Mouse (Mus musculus) kidney, postnatal 0 days (tissue): ENCODE measurements around the gene Cep170. TPM values are rescaled to one million over a fixed set of nuclear protein-coding genes. Genes with fewer than 3 reads are reported as not detected.
A peak's percentile ranks its signal among the peaks of the same experiment; 100 is the strongest.
"Not testable (repeated sequence)": the region's sequence is repeated elsewhere in the genome, so short reads cannot be mapped to it uniquely, and the experiment has no call there.

Source experiments
- ATAC-seq: fragments of 200-750 bp; cut with Nextera tagmentation; replicated peaks from 2 replicates; pipeline ENCODE4 v1.8.0; 2017; ENCODE audit warnings: low read depth, moderate number of reproducible peaks, moderate TSS enrichment, moderate library complexity; ENCODE audit not compliant: low FRiP score
- DNase-seq: peaks from one replicate; pipeline ENCODE4 v3.0.0-alpha.2; 2016; ENCODE audit warnings: low spot score
- H3K27ac ChIP-seq: fragments of 300-500 bp; sonication (generic); 2 replicates; pipeline ENCODE4 v1.5.1; 2014; ENCODE audit warnings: mild to moderate bottlenecking
- H3K27me3 ChIP-seq: fragments of 300-500 bp; sonication (generic); 2 replicates; pipeline ENCODE4 v1.6.1; 2014; ENCODE audit warnings: low read length, mixed read lengths; ENCODE audit not compliant: insufficient read depth
- H3K36me3 ChIP-seq: fragments of 300-500 bp; sonication (generic); 2 replicates; pipeline ENCODE4 v1.6.1; 2014; ENCODE audit warnings: low read length, mixed read lengths; ENCODE audit not compliant: insufficient read depth
- H3K4me1 ChIP-seq: fragments of 300-500 bp; sonication (generic); replicated peaks from 2 replicates; pipeline ENCODE4 v1.6.1; 2014; ENCODE audit warnings: antibody characterized with exemption, low read length, mixed read lengths; ENCODE audit not compliant: insufficient read depth
- H3K4me2 ChIP-seq: fragments of 300-500 bp; sonication (generic); 2 replicates; pipeline ENCODE4 v1.6.1; 2014; ENCODE audit warnings: mild to moderate bottlenecking, low read length, moderate library complexity, mixed read lengths
- H3K4me3 ChIP-seq: fragments of 300-500 bp; sonication (generic); replicated peaks from 2 replicates; pipeline ENCODE4 v1.5.1; 2014; ENCODE audit warnings: low read depth, low read length
- H3K9ac ChIP-seq: fragments of 300-500 bp; sonication (generic); 2 replicates; pipeline ENCODE4 v1.6.1; 2014; ENCODE audit warnings: low read depth, low read length
- H3K9me3 ChIP-seq: fragments of 300-500 bp; sonication (generic); replicated peaks from 2 replicates; pipeline ENCODE4 v1.6.1; 2016; ENCODE audit warnings: low read length, inconsistent platforms, mixed read lengths
- CTCF ChIP-seq: IDR thresholded peaks from 2 replicates; pipeline ENCODE4 v1.5.1; 2016; ENCODE audit warnings: antibody characterized with exemption, low read depth, mild to moderate bottlenecking, moderate library complexity
- WGBS: fragments of 180-500 bp; shearing (Covaris S2); extraction: QIAGEN DNeasy Blood & Tissue Kit; methylation state at CpG from one replicate; pipeline ENCODE4 v1.1.7; 2014; 5-methylcytosine and 5-hydroxymethylcytosine counted together
- polyA plus RNA-seq: library from polyadenylated mRNA; unstranded; fragments of >200 nt; fragmentation: Nextera tagmentation; extraction: Ambion mirVana; gene quantifications from 2 replicates; pipeline ENCODE4 v1.2.1, GENCODE M21; 2015

The Cep170 gene
- polyA plus RNA-seq, 1 experiment from 2014 or later, result 11.9 TPM

- Histone ChIP-seq H3K9me3 (no peaks in the 10 kb centered on the region), H3K9ac (no peak overlapping the region), H3K4me1 (no peaks in the 10 kb centered on the region), H3K36me3 (peaks cover 10% of the 10 kb centered on the region; the same call in 1 of the 2 replicates), H3K4me2 (no peak overlapping the region), H3K27me3 (no peaks in the 10 kb centered on the region), H3K27ac (no peak overlapping the region), H3K4me3 (no peak overlapping the region)
- TF ChIP-seq CTCF, result no peak
- WGBS, result 81% methylated on average over 10 of the region's 10 CpGs
- no peak for ATAC-seq
- DNase-seq, result no peak
These were observed 33.4 kb upstream of the Cep170 start for GRCm38 (mm10) chr1:176847118-176847859.

- Histone ChIP-seq H3K4me1 (no peaks in the 10 kb centered on the region), H3K4me3 (no peak overlapping the region), H3K36me3 (peaks cover 10% of the 10 kb centered on the region; the same call in 1 of the 2 replicates), H3K9me3 (no peaks in the 10 kb centered on the region), H3K9ac (no peak overlapping the region), H3K27me3 (no peaks in the 10 kb centered on the region), H3K4me2 (no peak overlapping the region), H3K27ac (no peak overlapping the region)
- TF ChIP-seq CTCF, result no peak
- ATAC-seq (no peak), DNase-seq (no peak)
- WGBS, result 84% methylated on average over 17 of the region's 17 CpGs
These were observed 31.5 kb upstream of the Cep170 start for GRCm38 (mm10) chr1:176845082-176845977.

- not testable (repeated sequence) for H3K27me3 ChIP-seq, H3K27ac ChIP-seq, DNase-seq, H3K4me3 ChIP-seq, H3K4me2 ChIP-seq, H3K9me3 ChIP-seq, H3K36me3 ChIP-seq, H3K4me1 ChIP-seq, H3K9ac ChIP-seq, ATAC-seq
- WGBS, result 61% methylated on average over 7 of the region's 7 CpGs
These were observed 22.7 kb upstream of the Cep170 start for GRCm38 (mm10) chr1:176836562-176836961.

GRCm38 (mm10) chr1:176835501-176836294 is 21.8 kb upstream of the Cep170 start:
- DNase-seq, result no peak
- H3K27me3 ChIP-seq, result no peaks in the 10 kb centered on the region

GRCm38 (mm10) chr1:176834880-176835279 is 21.0 kb upstream of the Cep170 start:
- H3K36me3 ChIP-seq, result no peaks in the 10 kb centered on the region
- H3K27me3 ChIP-seq, result no peaks in the 10 kb centered on the region
- no peak for TF ChIP-seq CTCF
- 74% methylated on average over 6 of the region's 6 CpGs for WGBS
- DNase-seq, result no peak
- no peaks in the 10 kb centered on the region for H3K4me1 ChIP-seq
- no peak overlapping the region for H3K27ac ChIP-seq
- no peaks in the 10 kb centered on the region for H3K9me3 ChIP-seq
- H3K4me2 ChIP-seq, result peak overlapping the region; percentile 77; the same call in 1 of the 2 replicates
- no peak overlapping the region for H3K9ac ChIP-seq
- H3K4me3 ChIP-seq, result no peak overlapping the region
- ATAC-seq, result no peak

More at GRCm38 (mm10) chr1:176835501-176836294, 21.8 kb upstream of the Cep170 start:
- Histone ChIP-seq H3K4me1 (no peaks in the 10 kb centered on the region), H3K27ac (no peak overlapping the region), H3K36me3 (no peaks in the 10 kb centered on the region), H3K4me3 (peak overlapping the region; percentile 35), H3K9me3 (no peaks in the 10 kb centered on the region), H3K9ac (peak overlapping the region; percentile 42; the same call in 1 of the 2 replicates), H3K4me2 (peak overlapping the region; percentile 77)
- no peak for TF ChIP-seq CTCF
- 2% methylated on average over 41 of the region's 41 CpGs for WGBS
- ATAC-seq, result 0 out of 2 replicates have a peak, but pooled peaks have one; percentile 54

- DNase-seq, result no peak
- Histone ChIP-seq H3K4me1 (no peaks in the 10 kb centered on the region), H3K27ac (no peak overlapping the region), H3K36me3 (no peaks in the 10 kb centered on the region), H3K4me2 (no peak overlapping the region), H3K4me3 (no peak overlapping the region), H3K9me3 (no peaks in the 10 kb centered on the region), H3K27me3 (no peaks in the 10 kb centered on the region), H3K9ac (no peak overlapping the region)
- 86% methylated on average over 3 of the region's 3 CpGs for WGBS
- no peak for TF ChIP-seq CTCF
- ATAC-seq, result no peak
These were observed 20.1 kb upstream of the Cep170 start for GRCm38 (mm10) chr1:176833948-176834347.
